Mouse (Mus musculus) C2C12 (cell line): ENCODE measurements around the gene Magoh. TPM values are rescaled to one million over a fixed set of nuclear protein-coding genes. Genes with fewer than 3 reads are reported as not detected.

Source experiments
- H3K27me3 ChIP-seq: one replicate; pipeline ENCODE4 v1.6.1; 2011; ENCODE audit not compliant: control insufficient read depth, insufficient read depth, insufficient read length
- H3K36me3 ChIP-seq: one replicate; pipeline ENCODE4 v1.6.1; 2011; ENCODE audit not compliant: control insufficient read depth, insufficient read depth
- H3K4me3 ChIP-seq: one replicate; pipeline ENCODE4 v1.5.1; 2011; ENCODE audit warnings: mild to moderate bottlenecking, control low read depth; ENCODE audit not compliant: poor library complexity, insufficient read depth, severe bottlenecking
- H3K79me2 ChIP-seq: one replicate; pipeline ENCODE4 v1.6.1; 2011; ENCODE audit not compliant: control insufficient read depth, insufficient read depth
- H3K79me3 ChIP-seq: one replicate; pipeline ENCODE4 v1.6.1; 2011; ENCODE audit warnings: low read depth, control low read depth
- H3ac ChIP-seq: one replicate; pipeline ENCODE3; 2011; ENCODE audit warnings: low read depth; ENCODE audit not compliant: control insufficient read depth, insufficient read length
- CEBPB ChIP-seq: IDR thresholded peaks from one replicate; pipeline ENCODE4 v1.6.1; 2011; ENCODE audit warnings: low read depth, mild to moderate bottlenecking, control low read depth, moderate library complexity
- CTCF ChIP-seq: IDR thresholded peaks from one replicate; pipeline ENCODE4 v1.5.1; 2011; ENCODE audit not compliant: control insufficient read depth, insufficient read depth, insufficient read length
- FOSL1 ChIP-seq: IDR thresholded peaks from one replicate; pipeline ENCODE4 v1.8.0; 2011; ENCODE audit warnings: mild to moderate bottlenecking, low read length; ENCODE audit not compliant: poor library complexity, insufficient read depth, severe bottlenecking
- MAX ChIP-seq: IDR thresholded peaks from one replicate; pipeline ENCODE4 v1.6.1; 2011; ENCODE audit warnings: mild to moderate bottlenecking, control low read depth
- MYOD1 ChIP-seq: IDR thresholded peaks from one replicate; pipeline ENCODE4 v1.6.1; 2011; ENCODE audit warnings: low read depth; ENCODE audit not compliant: control insufficient read depth, insufficient read length
- MYOG ChIP-seq: IDR thresholded peaks from one replicate; pipeline ENCODE4 v1.6.1; 2011; ENCODE audit not compliant: control insufficient read depth, insufficient read length; ENCODE audit errors: extremely low read depth
- USF1 ChIP-seq: IDR thresholded peaks from one replicate; pipeline ENCODE4 v1.6.1; 2011; ENCODE audit warnings: low read depth, mild to moderate bottlenecking, control low read depth, moderate library complexity
- polyA plus RNA-seq: library from polyadenylated mRNA; unstranded; fragments of >200 nt; fragmentation: generic; extraction: Trizol; gene quantifications from one replicate; pipeline ENCODE4 v1.2.1, GENCODE M21; 2012; ENCODE audit warnings: missing spikeins

Gene Magoh
- polyA plus RNA-seq, 1 experiment, result 166 TPM

GRCm38 (mm10) chr4:107910020-107910419 lies 30.5 kb downstream of the Magoh start:
- Histone ChIP-seq H3K27me3 (no peaks in the 10 kb centered on the region), H3K79me2 (no peaks in the 10 kb centered on the region), H3K79me3 (no peaks in the 10 kb centered on the region), H3K4me3 (no peak overlapping the region), H3K36me3 (peaks cover 29% of the 10 kb centered on the region), H3ac (no peak overlapping the region)
- TF ChIP-seq MYOG, result no peak

- no peaks in the 10 kb centered on the region for H3K79me2 ChIP-seq
- no peaks in the 10 kb centered on the region for H3K36me3 ChIP-seq
- H3ac ChIP-seq, result no peak overlapping the region
- TF ChIP-seq MYOG (no peak), MAX (no peak), CTCF (no peak), USF1 (no peak), CEBPB (no peak), MYOD1 (no peak), FOSL1 (no peak)
- H3K27me3 ChIP-seq, result no peaks in the 10 kb centered on the region
- H3K79me3 ChIP-seq, result no peaks in the 10 kb centered on the region
- H3K4me3 ChIP-seq, result no peak overlapping the region
These were observed 40.8 kb downstream of the Magoh start for GRCm38 (mm10) chr4:107920336-107920735.

- H3K36me3 ChIP-seq, result no peaks in the 10 kb centered on the region
- H3ac ChIP-seq, result no peak overlapping the region
- no peaks in the 10 kb centered on the region for H3K79me2 ChIP-seq
- no peak overlapping the region for H3K4me3 ChIP-seq
- H3K27me3 ChIP-seq, result no peaks in the 10 kb centered on the region
- H3K79me3 ChIP-seq, result no peaks in the 10 kb centered on the region
- no peak for TF ChIP-seq MYOD1
- no peak for TF ChIP-seq MAX
- TF ChIP-seq CTCF, result no peak
- no peak for TF ChIP-seq CEBPB
- no peak for TF ChIP-seq MYOG
These were observed 41.7 kb downstream of the Magoh start for GRCm38 (mm10) chr4:107921152-107921695.

GRCm38 (mm10) chr4:107921952-107922351 lies 42.4 kb downstream of the Magoh start:
- no peak for TF ChIP-seq MAX
- no peak for TF ChIP-seq MYOD1
- no peak for TF ChIP-seq CTCF
- no peak for TF ChIP-seq MYOG
- no peak for TF ChIP-seq FOSL1
- no peak for TF ChIP-seq CEBPB
- TF ChIP-seq USF1, result no peak
- no peaks in the 10 kb centered on the region for H3K79me3 ChIP-seq
- no peaks in the 10 kb centered on the region for H3K27me3 ChIP-seq
- H3K79me2 ChIP-seq, result no peaks in the 10 kb centered on the region
- no peak overlapping the region for H3K4me3 ChIP-seq
- no peak overlapping the region for H3ac ChIP-seq
- no peaks in the 10 kb centered on the region for H3K36me3 ChIP-seq

GRCm38 (mm10) chr4:107923145-107923802 lies 43.7 kb downstream of the Magoh start, which contains the start of gene Cpt2:
Cpt2 (minus strand) TSS chr4:107923610.
- peak within 1 kb of the TSS; percentile 84 for H3ac ChIP-seq
- no peaks in the 10 kb centered on the region for H3K36me3 ChIP-seq
- H3K27me3 ChIP-seq, result no peaks in the 10 kb centered on the region
- peak within 1 kb of the TSS; percentile 48 for H3K4me3 ChIP-seq
- TF ChIP-seq CEBPB, result no peak
- no peak for TF ChIP-seq CTCF
- no peak for TF ChIP-seq MYOD1
- no peak for TF ChIP-seq MAX
- TF ChIP-seq USF1, result no peak
- no peak for TF ChIP-seq MYOG
- no peak for TF ChIP-seq FOSL1
- no peaks in the 10 kb centered on the region for H3K79me2 ChIP-seq
- H3K79me3 ChIP-seq, result no peaks in the 10 kb centered on the region

- H3K79me3 ChIP-seq, result no peaks in the 10 kb centered on the region
- H3K4me3 ChIP-seq, result no peak overlapping the region
- no peaks in the 10 kb centered on the region for H3K79me2 ChIP-seq
- no peak overlapping the region for H3ac ChIP-seq
- no peaks in the 10 kb centered on the region for H3K27me3 ChIP-seq
- TF ChIP-seq CTCF (no peak), MYOD1 (no peak), CEBPB (no peak), USF1 (no peak), MAX (no peak), FOSL1 (no peak), MYOG (no peak)
- no peaks in the 10 kb centered on the region for H3K36me3 ChIP-seq
These were observed 44.2 kb downstream of the Magoh start for GRCm38 (mm10) chr4:107923803-107924194.
